Mouse (Mus musculus) forebrain, embryonic 16.5 days (tissue): Measurements from ENCODE around the gene Plce1. TPM values are rescaled to one million over a fixed set of nuclear protein-coding genes. Genes with fewer than 3 reads are reported as not detected.

Source experiments
- ATAC-seq: fragments of 200-750 bp; cut with Nextera tagmentation; 2 replicates; pipeline ENCODE4 v1.8.0; 2017; ENCODE audit warnings: mild to moderate bottlenecking, moderate library complexity
- H3K27ac ChIP-seq: fragments of 300-500 bp; sonication (generic); 2 replicates; pipeline ENCODE4 v1.5.1; 2014; ENCODE audit warnings: low read length, control low read depth
- H3K27me3 ChIP-seq: fragments of 300-500 bp; sonication (generic); replicated peaks from 2 replicates; pipeline ENCODE4 v1.6.1; 2014; ENCODE audit warnings: low read length; ENCODE audit not compliant: control insufficient read depth, insufficient read depth
- H3K36me3 ChIP-seq: fragments of 300-500 bp; sonication (generic); 2 replicates; pipeline ENCODE4 v1.6.1; 2014; ENCODE audit not compliant: control insufficient read depth, insufficient read depth
- H3K4me1 ChIP-seq: fragments of 300-500 bp; sonication (generic); replicated peaks from 2 replicates; pipeline ENCODE4 v1.6.1; 2014; ENCODE audit warnings: low read length; ENCODE audit not compliant: control insufficient read depth, insufficient read depth
- H3K4me2 ChIP-seq: fragments of 300-500 bp; sonication (generic); 2 replicates; pipeline ENCODE4 v1.6.1; 2014; ENCODE audit warnings: mild to moderate bottlenecking, low read length, control low read depth
- H3K4me3 ChIP-seq: fragments of 300-500 bp; sonication (generic); replicated peaks from 2 replicates; pipeline ENCODE4 v1.5.1; 2014; ENCODE audit warnings: mild to moderate bottlenecking, low read length, control low read depth
- H3K9ac ChIP-seq: fragments of 300-500 bp; sonication (generic); replicated peaks from 2 replicates; pipeline ENCODE4 v1.6.1; 2014; ENCODE audit warnings: low read depth, low read length, control low read depth
- H3K9me3 ChIP-seq: fragments of 300-500 bp; sonication (generic); 2 replicates; pipeline ENCODE4 v1.6.1; 2016; ENCODE audit warnings: low read length; ENCODE audit not compliant: control insufficient read depth
- WGBS: fragments of 180-500 bp; shearing (Covaris S2); extraction: QIAGEN DNeasy Blood & Tissue Kit; methylation state at CpG from one replicate; pipeline ENCODE4 v1.1.7; 2014; 5-methylcytosine and 5-hydroxymethylcytosine counted together
- polyA plus RNA-seq: library from polyadenylated mRNA; unstranded; fragments of >200 nt; fragmentation: Nextera tagmentation; extraction: Ambion mirVana; gene quantifications from 2 replicates; pipeline ENCODE4 v1.2.1, GENCODE M21; 2015

Plce1 gene
- polyA plus RNA-seq, 1 experiment from 2014 or later: 3.8 TPM

DNA sequence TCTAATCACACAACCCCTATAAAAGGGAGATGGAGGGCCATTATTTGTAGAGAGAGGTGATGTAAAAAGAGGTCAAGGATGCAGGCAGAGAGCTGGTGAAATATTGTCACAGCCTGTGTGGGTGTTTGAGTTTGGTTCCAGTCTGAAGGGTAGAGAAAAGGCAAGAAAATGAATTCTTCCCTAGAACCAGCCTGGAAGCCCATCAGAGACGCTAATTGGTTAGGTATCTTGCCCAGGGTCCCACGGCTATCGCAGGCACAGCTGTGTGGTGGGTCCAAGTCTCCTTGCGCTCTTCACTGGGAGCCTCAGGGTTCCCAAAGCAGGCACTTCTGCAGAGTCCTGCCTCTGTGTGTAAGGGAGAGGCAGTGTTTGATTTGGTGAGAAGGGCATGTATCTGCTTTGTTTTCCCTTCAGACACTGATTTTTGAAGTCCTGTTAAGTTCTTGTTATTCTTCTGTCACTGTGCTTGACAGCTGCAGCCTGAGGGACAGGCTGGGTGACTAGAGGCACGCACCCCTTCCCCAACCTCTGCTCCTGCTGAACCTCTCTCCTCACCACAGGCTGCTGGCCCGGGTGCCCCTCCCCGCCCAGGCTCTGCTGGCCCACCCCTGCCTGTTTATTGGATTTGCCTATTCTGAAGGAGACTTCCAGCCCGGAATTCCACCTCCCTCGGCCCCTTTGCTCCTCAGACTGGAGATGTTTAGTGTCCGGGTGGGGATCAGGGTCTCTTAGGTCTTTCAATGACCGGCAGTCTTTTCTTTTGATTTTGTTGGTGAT, 5.1 kb downstream of the Plce1 start:
- WGBS: 13% methylated on average over 11 of the region's 11 CpGs
- no peak overlapping the region for H3K4me2 ChIP-seq
- no peak for ATAC-seq

DNA sequence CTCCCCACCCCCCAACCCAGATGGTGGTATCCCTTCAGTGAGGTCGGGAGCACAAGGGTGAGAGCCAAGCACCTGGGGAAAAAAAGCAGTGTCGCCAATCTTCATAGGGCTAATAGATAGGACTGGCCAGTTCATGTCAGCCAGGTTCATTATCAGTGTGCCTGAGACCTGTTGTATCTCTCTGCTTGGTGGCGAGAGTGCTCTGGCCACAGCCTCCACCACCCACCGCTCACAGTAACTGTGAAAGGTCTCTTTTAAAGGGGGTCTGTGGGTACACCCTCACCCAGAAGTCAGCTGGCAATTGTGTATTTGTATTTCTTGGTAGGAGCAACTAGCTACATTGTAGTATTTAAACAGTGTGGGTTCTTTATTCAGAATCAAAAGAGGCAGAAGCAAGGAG, 6.6 kb downstream of the Plce1 start:
- 0 out of 2 replicates have a peak, but pooled peaks have one; percentile 45 for ATAC-seq
- Histone ChIP-seq H3K4me1 (peaks cover 12% of the 10 kb centered on the region), H3K4me2 (no peak overlapping the region), H3K27me3 (peaks cover 3% of the 10 kb centered on the region), H3K4me3 (no peak overlapping the region), H3K27ac (no peak overlapping the region), H3K9ac (no peak overlapping the region), H3K9me3 (no peaks in the 10 kb centered on the region), H3K36me3 (no peaks in the 10 kb centered on the region)
- 22% methylated on average over 4 of the region's 4 CpGs for WGBS

More for the DNA sequence above, 5.1 kb downstream of the Plce1 start:
- Histone ChIP-seq H3K36me3 (no peaks in the 10 kb centered on the region), H3K27me3 (peaks cover 6% of the 10 kb centered on the region), H3K9ac (no peak overlapping the region), H3K27ac (no peak overlapping the region), H3K4me1 (peaks cover 20% of the 10 kb centered on the region), H3K9me3 (no peaks in the 10 kb centered on the region), H3K4me3 (no peak overlapping the region)

DNA sequence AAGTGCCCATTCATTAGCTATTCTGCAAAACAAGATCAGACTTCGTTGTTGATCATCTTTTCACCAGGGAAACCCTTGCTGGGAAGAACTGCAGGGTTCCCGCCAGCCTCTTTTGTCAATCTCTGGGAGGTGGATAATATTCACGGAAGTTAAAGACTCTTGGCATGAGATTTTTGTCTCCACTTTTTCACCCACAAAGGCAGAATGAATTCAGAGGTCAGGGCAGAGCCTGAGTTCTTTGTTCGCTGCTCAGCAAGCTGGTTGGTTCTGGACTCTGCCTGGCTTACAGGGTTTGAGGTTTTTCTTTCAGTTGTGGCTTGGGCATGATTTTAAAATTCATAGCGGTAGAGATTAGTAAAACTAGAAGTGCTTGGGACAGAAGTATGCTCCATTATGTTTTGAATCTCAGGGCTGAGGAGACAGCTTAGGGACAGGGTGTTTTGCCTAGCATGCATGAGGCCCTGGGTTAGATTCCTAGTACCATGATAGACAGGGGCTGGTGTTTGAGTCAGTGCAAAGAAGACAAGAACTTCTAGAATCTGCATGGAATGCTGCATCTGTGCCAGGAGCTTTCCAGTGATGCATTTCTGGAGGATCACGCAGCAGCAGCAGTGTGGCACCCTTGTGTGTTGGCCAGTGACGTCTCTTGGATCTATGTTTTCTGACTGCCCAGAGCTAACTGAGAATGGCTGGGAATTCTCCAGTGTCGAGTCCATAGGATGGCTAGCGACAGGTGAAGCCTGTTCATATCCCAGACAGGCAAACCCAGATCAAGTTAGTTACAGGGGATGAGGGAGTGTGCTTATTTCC, 7.4 kb downstream of the Plce1 start:
- Histone ChIP-seq H3K4me3 (no peak overlapping the region), H3K36me3 (no peaks in the 10 kb centered on the region), H3K27me3 (peaks cover 3% of the 10 kb centered on the region), H3K4me1 (peaks cover 8% of the 10 kb centered on the region), H3K27ac (no peak overlapping the region), H3K4me2 (no peak overlapping the region), H3K9ac (no peak overlapping the region), H3K9me3 (no peaks in the 10 kb centered on the region)
- peak; percentile 38; the same call in 1 of the 2 replicates for ATAC-seq
- 21% methylated on average over 9 of the region's 9 CpGs for WGBS

DNA sequence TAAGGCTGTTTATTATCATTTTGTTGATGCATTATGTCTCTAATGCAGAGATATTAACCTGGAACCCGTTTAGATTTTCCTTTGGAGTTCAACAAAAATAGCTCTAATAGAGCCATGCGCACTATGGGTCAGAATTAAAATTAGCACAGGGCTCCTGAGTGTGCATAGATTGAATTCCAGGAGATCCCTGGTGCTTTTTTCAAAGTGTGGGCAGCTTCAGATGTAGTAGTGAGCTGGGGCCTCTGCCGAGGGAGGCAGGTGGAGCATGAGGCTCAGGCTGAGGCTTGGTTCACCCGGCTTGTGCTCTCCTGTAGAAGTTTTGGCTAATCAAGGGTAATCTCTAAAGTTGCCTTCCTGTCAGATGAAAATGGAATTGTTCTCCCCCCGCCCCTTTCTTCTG, 17.3 kb downstream of the Plce1 start:
- H3K4me2 ChIP-seq: no peak overlapping the region
- H3K27ac ChIP-seq: no peak overlapping the region
- H3K9me3 ChIP-seq: no peaks in the 10 kb centered on the region
- no peaks in the 10 kb centered on the region for H3K36me3 ChIP-seq
- no peak overlapping the region for H3K9ac ChIP-seq
- no peaks in the 10 kb centered on the region for H3K4me1 ChIP-seq
- WGBS: 78% methylated on average over 5 of the region's 5 CpGs
- H3K27me3 ChIP-seq: no peaks in the 10 kb centered on the region
- H3K4me3 ChIP-seq: no peak overlapping the region
- ATAC-seq: no peak

DNA sequence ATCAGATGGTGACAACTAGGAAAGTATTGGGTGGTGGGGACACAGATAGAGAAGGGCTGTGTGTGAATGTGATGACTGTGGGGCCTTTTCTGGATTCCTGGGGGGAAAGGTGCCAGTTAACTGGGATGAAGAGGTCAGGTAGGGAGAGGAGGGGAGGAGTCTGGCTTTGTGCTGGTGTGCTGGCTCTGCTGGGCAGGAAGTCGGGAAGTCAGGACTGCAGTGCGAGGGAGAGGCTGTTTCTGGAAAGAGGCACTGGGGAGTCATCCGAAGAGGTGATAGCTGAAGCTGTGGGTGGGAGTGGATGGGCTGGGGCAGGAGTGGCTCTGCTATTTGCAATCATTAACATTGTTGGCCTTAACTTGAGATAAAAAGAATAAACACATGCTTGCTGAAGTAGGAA, 23.7 kb downstream of the Plce1 start:
- peaks cover 12% of the 10 kb centered on the region for H3K4me1 ChIP-seq
- H3K4me3 ChIP-seq: no peak overlapping the region
- ATAC-seq: no peak
- H3K36me3 ChIP-seq: no peaks in the 10 kb centered on the region
- WGBS: 65% methylated on average over 3 of the region's 3 CpGs
- H3K9ac ChIP-seq: no peak overlapping the region
- H3K4me2 ChIP-seq: no peak overlapping the region
- H3K9me3 ChIP-seq: no peaks in the 10 kb centered on the region
- H3K27me3 ChIP-seq: no peaks in the 10 kb centered on the region
- no peak overlapping the region for H3K27ac ChIP-seq

DNA sequence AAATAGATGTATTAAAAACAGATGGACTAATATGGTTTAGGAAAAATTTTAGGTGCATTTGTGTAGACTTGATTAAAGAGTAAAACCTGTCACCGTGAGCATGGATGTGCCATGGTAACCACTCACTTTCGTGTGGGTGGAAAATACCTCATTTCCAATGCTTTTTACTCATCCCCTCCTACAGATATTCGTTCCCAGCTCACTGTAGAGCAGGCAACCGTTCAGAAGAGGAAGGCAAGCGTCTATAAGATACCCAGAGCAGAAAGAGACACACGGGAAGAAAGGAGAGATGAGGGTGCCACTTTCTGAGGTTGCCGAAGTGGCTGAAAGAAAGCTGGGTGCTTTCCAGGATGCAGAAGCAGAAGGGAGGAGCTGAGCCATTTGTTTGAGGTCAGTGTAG, 25.2 kb downstream of the Plce1 start:
- no peak overlapping the region for H3K4me3 ChIP-seq
- H3K36me3 ChIP-seq: no peaks in the 10 kb centered on the region
- H3K27me3 ChIP-seq: no peaks in the 10 kb centered on the region
- 89% methylated on average over 7 of the region's 7 CpGs for WGBS
- H3K9ac ChIP-seq: no peak overlapping the region
- H3K4me2 ChIP-seq: no peak overlapping the region
- H3K27ac ChIP-seq: no peak overlapping the region
- H3K9me3 ChIP-seq: no peaks in the 10 kb centered on the region
- peaks cover 12% of the 10 kb centered on the region for H3K4me1 ChIP-seq
- no peak for ATAC-seq

DNA sequence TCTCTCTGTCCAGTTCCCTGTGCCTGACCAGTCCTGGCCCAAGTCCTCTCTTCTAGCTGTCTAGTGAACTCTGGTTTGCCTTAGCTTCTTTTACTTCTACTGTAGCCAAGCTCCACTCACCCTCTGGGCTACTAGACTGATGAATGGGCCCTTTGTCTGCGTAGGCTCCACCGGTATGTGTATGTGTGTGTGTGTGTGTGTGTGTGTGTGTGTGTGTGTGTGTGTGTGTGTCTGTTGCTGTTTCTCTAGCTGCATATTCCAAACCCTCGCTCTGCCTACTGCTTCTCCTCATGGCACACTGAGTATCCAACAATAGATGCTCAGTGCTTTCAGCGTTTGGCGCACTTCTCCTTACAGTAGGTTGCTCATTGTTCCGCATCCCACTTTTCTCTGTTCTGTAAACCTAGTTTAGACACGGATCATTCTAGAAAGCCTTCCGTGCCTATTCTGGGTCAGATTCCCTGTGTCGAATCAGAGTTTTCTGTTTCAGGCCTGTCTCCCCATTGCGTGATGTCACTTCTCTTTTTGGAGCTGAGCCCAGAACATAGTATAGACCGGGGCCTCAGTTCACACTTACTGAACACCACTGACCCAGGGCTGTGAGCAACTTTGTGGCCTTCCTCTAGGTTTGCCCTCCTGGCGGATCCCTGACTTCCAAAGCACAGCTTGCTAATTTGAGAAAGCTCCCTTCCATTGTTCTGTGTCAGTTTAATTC, 26.5 kb downstream of the Plce1 start:
- Histone ChIP-seq H3K4me3 (no peak overlapping the region), H3K4me2 (no peak overlapping the region), H3K9me3 (no peaks in the 10 kb centered on the region), H3K36me3 (no peaks in the 10 kb centered on the region), H3K4me1 (peaks cover 12% of the 10 kb centered on the region), H3K9ac (no peak overlapping the region), H3K27me3 (no peaks in the 10 kb centered on the region), H3K27ac (0 out of 2 replicates have a peak overlapping the region, but pooled peaks have one; percentile 10)
- ATAC-seq: peak; percentile 81
- WGBS: 32% methylated on average over 12 of the region's 12 CpGs

DNA sequence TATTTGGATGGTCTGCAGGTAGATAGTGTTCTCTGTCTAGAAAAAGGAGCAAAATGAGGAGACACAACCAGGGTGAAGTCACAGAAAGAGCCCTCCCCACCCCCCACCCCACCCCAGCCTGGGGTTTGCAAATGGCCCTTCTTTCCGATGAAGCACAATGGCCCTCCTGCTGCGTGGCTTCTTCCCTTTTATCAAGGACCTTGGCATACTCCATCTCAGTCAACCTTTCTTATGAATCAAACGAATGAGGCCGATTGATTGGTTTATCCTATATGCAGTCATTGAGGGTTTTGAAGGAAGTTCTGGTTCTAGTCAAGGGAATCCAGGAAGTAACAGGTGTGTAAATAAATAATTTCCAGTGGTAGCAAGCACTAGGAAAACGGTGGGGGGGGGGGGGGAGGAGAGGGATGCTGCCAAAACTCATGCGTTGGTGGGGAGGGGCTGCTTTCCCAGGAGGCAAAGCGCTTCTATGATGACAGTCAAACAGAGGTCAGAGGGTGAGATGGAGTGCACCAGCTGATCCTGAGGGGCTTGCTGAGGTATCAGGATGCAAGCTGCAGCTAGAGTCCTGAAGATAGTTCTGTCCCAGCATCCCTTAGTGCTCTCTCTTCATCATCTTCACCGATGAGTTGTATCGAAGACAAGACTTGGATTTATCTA, 27.2 kb downstream of the Plce1 start:
- H3K4me2 ChIP-seq: no peak overlapping the region
- no peak overlapping the region for H3K4me3 ChIP-seq
- H3K4me1 ChIP-seq: peaks cover 12% of the 10 kb centered on the region
- no peak overlapping the region for H3K27ac ChIP-seq
- H3K9me3 ChIP-seq: no peaks in the 10 kb centered on the region
- no peaks in the 10 kb centered on the region for H3K27me3 ChIP-seq
- no peaks in the 10 kb centered on the region for H3K36me3 ChIP-seq
- H3K9ac ChIP-seq: no peak overlapping the region
- 72% methylated on average over 9 of the region's 9 CpGs for WGBS
- no peak; the same call in 1 of the 2 replicates for ATAC-seq
